Mouse (Mus musculus) brown adipose tissue, adult 24 weeks (tissue): Measurements from ENCODE around the gene Gimap4. TPM values are rescaled to one million over a fixed set of nuclear protein-coding genes. Genes with fewer than 3 reads are reported as not detected.
"Not testable (repeated sequence)": the region's sequence is repeated elsewhere in the genome, so short reads cannot be mapped to it uniquely, and the experiment has no call there.

Experiments
- H3K27ac ChIP-seq: fragments of 200-500 bp; replicated peaks from 2 replicates; pipeline ENCODE4 v1.5.1; 2012; ENCODE audit warnings: low read depth, mild to moderate bottlenecking, low read length
- H3K4me1 ChIP-seq: fragments of 200-500 bp; 2 replicates; pipeline ENCODE4 v1.6.1; 2012; ENCODE audit warnings: low read length, mixed read lengths; ENCODE audit not compliant: control insufficient read depth, insufficient read depth, insufficient read length
- H3K4me3 ChIP-seq: fragments of 200-500 bp; 2 replicates; pipeline ENCODE4 v1.5.1; 2012; ENCODE audit warnings: low read depth, mild to moderate bottlenecking, low read length, moderate library complexity; ENCODE audit not compliant: insufficient read depth
- polyA plus RNA-seq: library from polyadenylated mRNA; stranded (reverse); fragments of >200 nt; gene quantifications from 2 replicates; pipeline ENCODE4 v1.2.4, GENCODE M21; 2012; ENCODE audit not compliant: missing spikeins, insufficient read depth, insufficient read length

Gimap4 gene
- polyA plus RNA-seq, 1 experiment: 13.3 TPM

DNA sequence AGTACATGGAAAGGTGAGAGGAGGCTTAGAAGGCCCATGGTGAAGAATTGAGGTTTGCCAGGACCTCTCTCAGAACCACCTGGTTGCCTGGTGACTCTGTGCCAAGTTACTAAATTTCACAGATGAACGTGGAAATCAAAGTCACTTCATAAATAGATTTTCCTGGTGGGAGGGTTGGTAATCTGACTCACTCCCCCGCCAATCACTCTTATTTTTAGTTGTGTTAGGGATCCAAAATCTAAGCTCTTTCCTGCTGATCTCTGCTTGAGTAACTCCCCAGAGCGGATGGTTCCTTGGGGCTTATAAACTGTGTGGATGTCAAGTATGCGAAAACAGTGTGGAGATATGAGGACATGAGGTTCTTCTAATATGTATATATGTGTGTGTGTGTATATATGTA is 2.1 kb upstream of the Gimap4 start:
- Histone ChIP-seq H3K27ac (peak overlapping the region; percentile 92), H3K4me1 (peaks cover 19% of the 10 kb centered on the region; the same call in 1 of the 2 replicates), H3K4me3 (no peak overlapping the region)

DNA sequence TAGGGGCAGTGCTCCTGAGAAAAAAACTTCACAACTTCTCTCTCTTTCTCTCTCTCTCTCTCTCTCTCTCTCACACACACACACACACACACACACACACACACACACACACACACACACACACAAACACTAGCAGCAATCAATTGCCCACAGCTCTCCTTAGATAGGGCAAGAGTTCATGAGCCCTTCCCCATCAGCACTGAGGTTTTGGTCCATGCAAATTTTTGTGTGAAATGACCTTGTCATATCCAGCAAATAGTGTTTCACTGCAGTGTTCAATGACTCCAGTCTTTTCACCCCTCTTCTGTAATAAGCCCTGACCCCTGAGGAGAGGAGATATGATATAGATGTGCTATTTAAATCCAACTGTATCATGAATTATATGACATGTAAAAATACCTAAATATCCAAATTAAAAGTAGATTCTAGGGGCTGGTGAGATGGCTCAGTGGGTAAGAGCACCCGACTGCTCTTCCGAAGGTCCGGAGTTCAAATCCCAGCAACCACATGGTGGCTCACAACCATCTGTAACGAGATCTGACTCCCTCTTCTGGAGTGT is 1.0 kb upstream of the Gimap4 start:
- peaks cover 21% of the 10 kb centered on the region; the same call in 1 of the 2 replicates for H3K4me1 ChIP-seq
- H3K27ac ChIP-seq: peak overlapping the region; percentile 57
- not testable (repeated sequence) for H3K4me3 ChIP-seq

DNA sequence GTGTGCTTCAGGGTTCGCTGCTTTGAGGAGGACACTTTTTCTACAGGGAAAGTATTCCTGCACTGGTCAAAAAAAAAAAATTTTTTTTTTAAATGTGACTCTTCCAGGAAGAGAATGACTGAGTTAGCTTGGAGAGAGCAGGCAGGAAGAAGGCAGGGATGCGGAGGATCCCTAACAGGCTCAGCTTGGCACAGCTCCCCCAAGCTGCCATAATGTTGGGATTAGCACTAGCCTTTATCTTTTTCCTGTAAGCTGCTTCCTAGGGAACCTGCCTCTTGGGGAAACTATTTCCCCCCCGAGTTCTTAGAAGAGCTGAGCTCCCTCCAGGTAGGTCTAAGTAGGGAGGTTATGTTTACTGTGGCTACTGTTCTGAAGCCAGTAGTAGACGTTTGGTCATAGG is 457 bp downstream of the Gimap4 start:
- Histone ChIP-seq H3K4me3 (peak overlapping the region; percentile 68), H3K27ac (peak overlapping the region; percentile 93), H3K4me1 (peaks cover 24% of the 10 kb centered on the region; the same call in 1 of the 2 replicates)

DNA sequence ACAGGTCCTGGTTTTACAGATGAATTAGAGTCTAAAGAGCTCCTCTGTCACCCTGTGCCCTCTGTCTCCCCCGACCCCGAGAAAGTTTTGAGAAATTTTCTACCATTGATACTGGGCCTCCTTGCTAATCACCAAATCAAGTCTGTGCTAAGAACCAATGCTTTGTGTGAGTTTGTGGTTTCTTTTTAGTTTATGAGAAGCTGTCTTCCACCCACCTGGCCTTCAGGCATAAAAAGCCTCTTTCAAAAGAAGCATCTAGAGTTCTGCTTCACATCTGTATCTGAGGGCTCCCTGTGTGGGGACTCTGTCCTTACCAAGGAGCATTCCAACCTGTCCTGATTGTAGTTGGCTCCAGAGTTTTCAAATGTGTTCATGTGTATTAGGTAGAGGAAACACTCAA is 902 bp downstream of the Gimap4 start:
- Histone ChIP-seq H3K27ac (peak overlapping the region; percentile 93), H3K4me1 (peaks cover 25% of the 10 kb centered on the region; the same call in 1 of the 2 replicates), H3K4me3 (peak overlapping the region; percentile 68)

DNA sequence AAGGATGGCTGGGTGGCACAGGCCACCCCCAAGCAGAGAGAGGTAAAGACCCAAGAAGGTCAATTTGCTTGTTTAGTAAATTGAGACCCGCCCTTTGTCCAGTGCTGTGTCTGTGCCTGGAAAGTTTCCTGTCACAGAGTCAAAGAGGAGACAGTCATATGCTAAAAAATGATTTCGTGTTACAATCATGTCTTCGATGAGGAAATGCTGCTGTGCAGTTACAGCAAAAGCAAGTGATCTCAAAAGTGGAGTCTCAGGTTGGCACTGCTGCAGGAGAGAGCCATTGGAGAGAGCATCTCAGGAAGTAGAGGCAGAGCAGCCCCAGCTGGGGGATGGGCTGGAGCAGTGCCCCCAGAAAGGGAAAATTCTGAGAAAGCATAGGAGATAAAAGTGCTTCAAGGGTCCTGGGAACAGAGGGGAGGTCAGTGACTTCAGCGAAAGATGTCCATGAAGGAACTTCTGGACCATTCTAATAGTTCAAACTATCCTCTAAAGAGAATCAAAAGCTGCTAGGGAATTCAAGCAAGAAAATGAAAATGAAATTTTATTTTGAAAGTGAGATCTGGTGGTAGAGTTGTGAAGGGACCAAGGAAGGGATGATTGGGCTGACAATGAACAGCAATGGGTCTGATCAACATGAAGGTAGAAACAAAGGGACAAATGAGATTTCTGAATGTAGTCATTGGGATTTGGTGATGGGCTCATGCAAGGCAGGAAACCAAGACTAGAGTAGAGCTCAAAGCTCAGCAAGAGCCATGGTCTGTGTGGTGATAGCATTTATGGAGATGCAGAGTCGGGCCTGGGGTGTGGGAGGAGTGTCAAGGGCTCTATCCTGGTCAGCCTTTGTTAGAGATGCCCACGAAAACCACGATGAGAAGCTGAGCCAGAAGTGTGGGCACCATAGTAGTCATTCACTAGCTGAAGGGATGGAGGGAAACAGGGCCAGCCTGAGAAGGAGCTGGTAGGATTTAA is 1.6 kb downstream of the Gimap4 start:
- H3K4me3 ChIP-seq: peak overlapping the region; percentile 68

DNA sequence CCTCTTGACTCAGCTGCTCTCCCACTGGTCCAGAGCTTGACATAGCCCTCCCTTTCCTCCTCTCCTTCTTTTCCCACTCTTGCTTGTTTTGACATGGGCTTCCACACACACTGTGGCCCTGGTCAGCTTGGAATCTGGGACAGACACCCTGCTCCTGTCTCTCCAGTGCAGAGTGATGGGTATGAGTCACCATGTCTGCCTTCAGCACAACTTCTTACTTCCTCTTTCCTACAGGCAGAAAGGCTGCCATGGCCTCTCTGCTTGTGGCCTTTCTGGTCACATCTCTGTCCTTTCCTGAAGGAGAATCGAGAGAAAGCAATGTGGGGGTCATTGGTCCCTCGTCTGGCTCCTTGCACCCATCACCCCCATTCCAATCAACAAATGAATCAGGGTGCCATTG is 2.7 kb downstream of the Gimap4 start:
- peaks cover 23% of the 10 kb centered on the region; the same call in 1 of the 2 replicates for H3K4me1 ChIP-seq
- H3K4me3 ChIP-seq: peak overlapping the region; percentile 68; the same call in 1 of the 2 replicates
- peak overlapping the region; percentile 93 for H3K27ac ChIP-seq

More for the DNA sequence above, 1.6 kb downstream of the Gimap4 start:
- H3K4me1 ChIP-seq: peaks cover 26% of the 10 kb centered on the region; the same call in 1 of the 2 replicates
- H3K27ac ChIP-seq: peak overlapping the region; percentile 93

DNA sequence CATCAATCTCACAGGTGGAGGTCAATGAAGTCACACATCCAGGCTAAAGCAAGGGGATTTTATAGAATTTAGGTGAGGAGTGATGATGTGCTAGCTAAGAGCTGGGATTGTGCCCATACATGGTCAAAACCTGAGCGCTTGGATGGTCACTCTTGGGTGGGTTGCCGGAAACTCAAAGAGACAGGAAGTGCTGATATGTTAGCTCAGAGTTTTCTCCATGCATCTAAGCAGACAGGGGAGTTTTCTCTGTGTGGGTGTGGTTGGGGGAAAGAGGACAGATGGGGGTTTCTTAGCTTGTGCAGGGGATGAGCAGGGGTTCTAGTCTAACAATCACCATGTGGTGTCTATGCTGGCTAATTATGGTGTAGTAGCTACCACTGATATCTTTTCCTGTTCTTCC is 5.0 kb downstream of the Gimap4 start:
- H3K4me1 ChIP-seq: peaks cover 19% of the 10 kb centered on the region; the same call in 1 of the 2 replicates
- H3K4me3 ChIP-seq: no peak overlapping the region
- H3K27ac ChIP-seq: peak overlapping the region; percentile 86

DNA sequence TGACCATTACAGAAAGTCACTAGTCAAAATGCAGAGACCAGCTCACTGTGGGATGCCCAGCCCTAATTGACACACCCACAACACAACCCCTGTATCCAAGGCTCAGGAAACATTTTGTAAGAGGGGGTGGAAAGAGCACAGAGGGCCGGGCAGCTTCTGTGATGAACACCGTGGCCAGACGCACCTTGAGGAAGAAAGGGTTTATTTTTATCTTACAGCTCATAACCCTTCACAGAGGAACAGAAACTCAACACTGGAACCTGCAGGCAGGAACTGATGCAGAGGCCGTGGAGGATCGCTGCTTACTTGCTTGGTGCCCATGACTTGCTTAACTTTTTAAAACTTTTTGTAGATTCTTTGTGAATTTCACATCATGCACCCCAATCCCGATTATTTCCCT is 8.6 kb downstream of the Gimap4 start:
- no peak overlapping the region for H3K27ac ChIP-seq
- no peak overlapping the region for H3K4me3 ChIP-seq
- peaks cover 12% of the 10 kb centered on the region; the same call in 1 of the 2 replicates for H3K4me1 ChIP-seq

DNA sequence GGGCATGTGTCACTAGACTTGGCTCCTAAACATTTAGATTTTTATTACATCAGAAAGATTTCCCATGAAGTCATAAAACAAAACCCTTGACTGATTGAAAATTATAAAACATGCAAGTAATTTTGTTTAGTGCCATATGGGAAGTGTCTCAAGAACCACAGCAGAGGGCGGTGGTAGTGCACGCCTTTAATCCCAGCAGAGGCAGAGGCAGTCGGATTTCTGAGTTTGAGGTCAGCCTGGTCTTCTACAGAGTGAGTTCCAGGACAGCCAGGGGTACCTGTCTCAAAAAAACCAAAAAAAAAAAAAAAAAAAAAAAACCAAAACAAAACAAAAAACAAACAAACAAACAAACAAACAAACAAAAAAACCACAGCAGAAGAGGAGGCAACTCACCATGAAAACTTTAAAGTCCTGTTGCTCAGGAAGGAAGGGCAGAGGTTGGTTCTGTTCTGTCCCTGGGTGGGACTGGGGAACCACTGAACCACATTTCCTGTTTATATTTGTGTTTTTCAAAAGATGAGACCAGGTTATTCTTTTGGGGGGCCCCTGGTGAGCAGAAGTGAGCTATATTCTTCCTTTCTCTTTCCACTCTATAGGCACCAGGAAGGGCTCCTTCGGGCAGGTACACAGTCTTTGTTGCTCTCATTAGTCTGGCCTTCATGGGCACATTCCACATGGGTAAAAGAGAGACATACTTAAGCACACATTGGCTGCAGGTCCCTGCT is 12.6 kb downstream of the Gimap4 start:
- Histone ChIP-seq H3K4me3 (no peak overlapping the region), H3K27ac (peak overlapping the region; percentile 99), H3K4me1 (peaks cover 22% of the 10 kb centered on the region)

DNA sequence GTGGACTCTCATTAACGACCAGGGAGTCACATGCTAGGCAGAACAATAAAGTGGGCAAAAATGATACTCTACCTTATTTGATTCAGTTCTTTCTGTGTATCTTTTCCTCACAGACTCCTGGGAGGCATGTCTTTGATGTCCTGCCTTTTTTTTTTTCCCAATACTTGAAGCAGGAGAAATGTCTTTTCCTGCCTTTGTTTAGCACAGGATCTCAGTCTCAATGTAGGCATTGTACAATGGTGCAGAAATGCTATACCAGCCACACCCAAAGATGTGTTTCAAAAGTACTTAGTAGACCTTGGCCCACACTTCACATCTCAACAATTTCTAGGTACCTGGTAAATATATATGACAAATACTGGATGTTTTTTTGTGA is 13.2 kb downstream of the Gimap4 start:
- Histone ChIP-seq H3K27ac (peak overlapping the region; percentile 99), H3K4me3 (no peak overlapping the region), H3K4me1 (peaks cover 27% of the 10 kb centered on the region)

DNA sequence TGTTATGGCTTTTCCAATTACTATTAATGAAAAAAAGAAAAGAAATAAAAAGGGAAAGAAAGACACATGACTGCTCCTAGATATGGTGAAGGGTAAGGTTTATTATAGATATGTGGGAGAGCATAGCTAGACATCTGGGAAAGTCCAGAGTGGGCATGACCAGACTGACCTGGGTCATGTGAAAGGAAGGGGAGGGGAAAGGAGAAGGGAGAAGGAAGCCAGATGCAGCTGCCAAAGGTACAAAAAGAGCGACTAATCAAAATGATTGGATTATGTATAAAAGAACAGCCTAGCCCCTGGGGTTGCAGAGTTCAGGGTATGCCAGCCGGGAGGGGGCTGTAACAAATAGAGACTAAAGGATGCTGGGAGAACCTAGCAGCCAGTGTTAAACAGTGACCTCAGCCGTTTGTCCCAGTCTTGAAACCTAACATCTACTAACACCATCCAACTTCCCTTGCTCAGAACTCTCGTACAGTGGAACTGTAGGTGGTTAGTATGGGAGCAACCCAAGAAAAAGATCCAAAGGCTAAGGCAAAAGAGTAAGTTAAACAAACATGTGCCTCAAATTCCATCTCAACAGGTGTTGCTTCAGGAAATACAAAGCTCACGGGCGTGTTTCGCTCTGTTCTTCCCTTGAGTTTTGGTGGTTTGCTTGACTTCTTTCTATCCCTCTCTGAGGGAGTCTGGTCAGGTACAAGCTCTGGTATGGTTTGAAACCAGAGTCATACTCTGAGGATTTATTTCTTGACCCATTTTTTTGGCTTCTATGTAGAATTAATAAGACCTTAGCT is 13.9 kb downstream of the Gimap4 start:
- Histone ChIP-seq H3K4me1 (peaks cover 33% of the 10 kb centered on the region), H3K27ac (peak overlapping the region; percentile 79), H3K4me3 (no peak overlapping the region)

DNA sequence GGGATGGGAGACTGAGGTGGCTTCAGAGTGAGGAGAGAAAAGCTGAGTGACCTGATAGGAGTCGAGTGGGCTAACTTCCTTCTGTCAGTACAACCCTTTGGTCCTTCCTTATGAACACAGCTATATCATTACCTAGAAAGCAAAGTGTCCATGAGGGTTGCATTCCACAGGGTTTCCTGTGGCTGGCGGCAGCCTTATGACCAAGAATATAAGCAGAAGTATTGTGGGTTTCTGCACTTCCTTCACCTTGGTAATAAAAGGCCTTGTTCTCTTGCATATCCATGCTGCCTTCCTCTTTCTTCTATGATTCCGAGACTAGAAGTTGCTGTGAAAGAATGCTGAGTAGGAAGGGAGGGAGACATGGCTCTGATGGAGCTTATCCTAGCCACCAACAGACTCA is 14.5 kb downstream of the Gimap4 start:
- Histone ChIP-seq H3K4me1 (peaks cover 35% of the 10 kb centered on the region), H3K27ac (peak overlapping the region; percentile 79), H3K4me3 (no peak overlapping the region)

DNA sequence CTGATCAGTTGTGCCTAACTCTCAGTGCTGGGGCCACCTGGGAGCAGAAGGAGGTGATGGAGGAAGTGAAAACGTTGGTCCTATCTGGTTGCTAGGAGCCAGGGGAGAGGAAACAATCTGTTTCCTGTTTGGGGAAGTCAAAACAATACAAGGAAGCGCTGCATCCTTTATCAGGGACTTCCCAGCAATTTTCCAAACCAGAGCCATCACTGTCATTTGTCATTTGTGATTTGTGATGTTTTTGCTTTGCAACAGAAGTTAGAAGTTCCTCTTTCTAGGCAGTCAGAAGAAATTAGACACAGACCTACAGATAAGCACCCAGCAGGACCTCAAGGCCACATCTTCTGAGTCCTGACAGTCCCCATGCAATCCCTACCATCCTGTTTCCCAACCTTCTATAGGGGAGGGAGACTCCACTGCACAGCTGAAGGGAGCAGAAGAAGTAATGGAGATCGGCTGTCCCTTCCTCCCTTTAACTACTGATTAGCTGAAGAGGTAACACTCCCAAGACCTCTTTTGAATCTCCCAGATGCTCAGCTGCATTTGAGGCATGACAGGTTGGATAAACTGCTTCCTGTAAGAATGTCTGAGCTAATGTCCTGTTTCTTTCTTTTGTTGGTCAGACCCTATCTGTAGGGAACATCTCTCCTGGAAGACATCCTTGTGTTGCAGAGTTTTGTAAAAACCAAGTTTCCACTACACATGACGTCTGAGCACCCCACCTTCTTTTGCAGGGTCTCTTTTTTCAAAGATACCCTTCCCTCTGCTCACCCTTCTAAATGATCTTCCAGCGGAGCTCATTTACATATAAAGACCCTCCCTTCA is 16.1 kb downstream of the Gimap4 start:
- Histone ChIP-seq H3K27ac (peak overlapping the region; percentile 97), H3K4me3 (peak overlapping the region; percentile 5; the same call in 1 of the 2 replicates), H3K4me1 (peaks cover 38% of the 10 kb centered on the region)

DNA sequence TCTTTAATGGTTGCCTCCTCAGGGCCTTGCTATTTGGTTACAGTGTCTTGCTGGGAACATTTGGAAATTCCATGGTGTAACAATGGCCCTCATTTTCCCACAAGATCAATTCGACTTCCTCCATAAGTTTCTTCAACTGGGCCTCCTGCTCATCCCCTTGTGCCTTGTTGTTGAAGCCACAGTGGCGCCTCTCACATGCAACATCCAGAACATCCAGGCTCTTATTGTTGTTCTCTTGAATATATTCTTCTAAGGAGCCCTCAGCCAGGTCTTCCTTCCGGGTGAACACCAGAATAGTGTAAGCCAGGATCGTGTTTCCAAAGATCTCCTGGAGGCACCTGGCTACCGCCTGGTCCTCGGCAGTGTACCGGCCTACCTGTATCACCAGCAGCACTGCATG is 17.8 kb downstream of the Gimap4 start:
- Histone ChIP-seq H3K27ac (peak overlapping the region; percentile 90), H3K4me1 (peaks cover 37% of the 10 kb centered on the region), H3K4me3 (no peak overlapping the region)
